Mouse (Mus musculus) heart, adult 2 months (tissue): ENCODE results near the gene Pik3ca.

Experiments
- CTCF ChIP-seq: fragments of 200-600 bp; IDR thresholded peaks from 2 replicates; pipeline ENCODE4 v1.8.1; 2022; ENCODE audit warnings: antibody characterized with exemption, mild to moderate bottlenecking, moderate library complexity
- POLR2A ChIP-seq: fragments of 200-500 bp; IDR thresholded peaks from 2 replicates; pipeline ENCODE4 v1.6.1; 2011; ENCODE audit warnings: mild to moderate bottlenecking, low read depth, low read length, control low read depth; ENCODE audit not compliant: insufficient read depth

DNA sequence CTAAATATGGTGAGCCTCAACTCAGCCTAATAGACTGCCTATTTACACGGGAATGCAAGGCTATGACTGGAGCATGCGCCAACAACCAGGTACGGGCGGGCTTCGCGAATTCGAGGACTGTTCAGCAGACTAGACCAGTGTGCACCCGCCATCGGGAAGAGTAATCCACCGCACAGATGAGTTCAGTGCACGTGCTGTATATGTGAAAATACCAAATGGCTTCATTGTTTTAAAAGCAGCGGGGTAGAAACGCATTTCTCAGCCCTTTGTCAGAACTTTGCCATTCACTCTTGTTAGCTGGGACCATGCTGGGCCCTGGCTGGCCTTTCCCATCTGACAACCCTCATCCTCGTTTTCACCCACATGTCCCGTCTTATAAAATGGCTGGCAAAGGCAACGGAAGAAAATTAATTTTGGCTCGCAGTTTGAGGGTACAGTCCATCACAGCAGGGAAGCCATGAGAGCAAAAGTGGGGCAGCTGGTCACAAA, 31.2 kb upstream of the Pik3ca start:
- TF ChIP-seq POLR2A = no peak
- no peak for TF ChIP-seq CTCF
